8 mouse cellular contexts compared by ENCODE assay signal in the genomic region with DNA sequence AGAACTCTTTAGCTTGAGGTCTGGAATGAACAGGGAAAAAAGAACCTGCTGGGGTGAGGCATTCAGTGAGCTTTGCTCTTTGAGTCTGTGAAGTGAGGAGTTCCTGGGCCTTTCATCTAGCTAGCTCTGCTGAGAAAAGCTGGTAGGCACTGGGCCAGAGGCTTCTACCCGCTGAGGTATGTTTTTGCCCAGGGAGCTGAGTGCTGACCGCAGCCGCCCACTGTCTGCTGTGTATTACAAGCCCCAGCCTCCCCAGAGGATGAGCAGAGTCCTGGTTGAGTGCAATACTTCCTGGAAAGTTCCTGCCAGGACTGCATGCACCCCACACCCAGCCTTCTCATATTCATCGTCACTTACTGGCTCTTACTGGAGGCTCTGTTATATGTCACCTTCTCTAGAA. TPM values are rescaled to one million over a fixed set of nuclear protein-coding genes. Genes with fewer than 3 reads are reported as not detected.
DNase-seq lines count a peak whose midpoint lies in the region; ATAC-seq and TF ChIP-seq lines count a peak whose summit lies in the region.

No protein-coding gene starts in this region.

- peak overlapping the region; percentile 50 for H3K27ac ChIP-seq in heart, adult 2 months
- peak overlapping the region; percentile 43; the same call in 1 of the 2 replicates for H3K27ac ChIP-seq in heart, embryonic 12.5 days (ENCODE audit: poor library complexity, severe bottlenecking)

- H3K27me3 ChIP-seq in heart, adult 2 months (ENCODE audit: control insufficient read depth, insufficient read depth, low read length): no peaks in the 10 kb centered on the region
- no peaks in the 10 kb centered on the region for H3K27me3 ChIP-seq in heart, embryonic 12.5 days (replicated peaks)

- H3K36me3 ChIP-seq in heart, adult 2 months (ENCODE audit: control insufficient read depth, insufficient read depth, low read length): peaks cover 6% of the 10 kb centered on the region
- H3K36me3 ChIP-seq in heart, embryonic 12.5 days: no peaks in the 10 kb centered on the region

- TF ChIP-seq CTCF in heart, adult 2 months (IDR thresholded peaks at IDR 0.05): no peak

- TF ChIP-seq EP300 in heart, adult 2 months (IDR thresholded peaks at IDR 0.05; ENCODE audit: insufficient read depth, low read depth, low read length): no peak

- H3K9me3 ChIP-seq in heart, embryonic 12.5 days (replicated peaks): no peaks in the 10 kb centered on the region

- intact Hi-C loops in heart, adult 2 months (cut with DNase I): no loop called here
- intact Hi-C loops in heart, postnatal 25 days (cut with DNase I): no loop called here

- H3K4me1 ChIP-seq in heart, adult 2 months (ENCODE audit: control insufficient read depth, insufficient read depth, low read length): peaks cover 34% of the 10 kb centered on the region
- H3K4me1 ChIP-seq in heart, embryonic 12.5 days (replicated peaks): peaks cover 50% of the 10 kb centered on the region

- ATAC-seq in heart, embryonic 12.5 days (ENCODE audit: insufficient number of reproducible peaks, low FRiP score): no peak
- no peak for ATAC-seq in megakaryocyte, adult 5-6 weeks (ENCODE audit: poor library complexity, severe bottlenecking)

- 18% methylated on average over 4 of the region's 4 CpGs for WGBS in heart, adult 2 months
- whole genome bisulfite sequencing in heart, embryonic 12.5 days: 36% methylated on average over 4 of the region's 4 CpGs

- H3K9ac ChIP-seq in heart, adult 2 months (ENCODE audit: low read depth, low read length): no peak overlapping the region
- no peak overlapping the region for H3K9ac ChIP-seq in heart, embryonic 12.5 days

- TF ChIP-seq POLR2A in heart, adult 2 months (IDR thresholded peaks at IDR 0.05; ENCODE audit: insufficient read depth, low read depth, low read length): no peak

- H3K4me2 ChIP-seq in heart, embryonic 12.5 days: no peak overlapping the region

- no peaks in the 10 kb centered on the region for H3K79me2 ChIP-seq in heart, adult 2 months (replicated peaks; ENCODE audit: control insufficient read depth, insufficient read depth, low read length)

- peak; percentile 47 to 58 for DNase-seq in heart, adult 2 months
- DNase-seq in heart, postnatal 25 days (ENCODE audit: low spot score): no peak
- DNase-seq in Muller cell, postnatal 12 days (ENCODE audit: inconsistent ontology term): peak; percentile 89
- DNase-seq in kidney, postnatal 36 days: peak; percentile 86 to 90
- DNase-seq in right cerebral cortex, adult 2 months (ENCODE audit: low spot score in 2 of 2): no peak
- DNase-seq in right cerebral cortex, adult 18-20 months: no peak

- no peak overlapping the region for H3K4me3 ChIP-seq in heart, adult 2 months
- no peak overlapping the region for H3K4me3 ChIP-seq in heart, embryonic 12.5 days

RNA-seq across cellular contexts. Expression of a gene that starts 59.8 kb away (rescaled TPM):
- 10 to 100 TPM; 16.3 to 21.5 TPM for total RNA-seq in heart, adult 2 months (2021)
- 37.9 and 41.9 TPM in 2 replicates for polyA plus RNA-seq in heart, adult 2 months (2012; rRNA removed)
- total RNA-seq in heart, postnatal 25 days (2021): 10 to 100 TPM; 15.3 to 20.8 TPM
- 19.9 and 22.1 TPM in 2 replicates for polyA plus RNA-seq in heart, embryonic 12.5 days (2016; fragmentation: Nextera tagmentation; extraction: Ambion mirVana)
- total RNA-seq in megakaryocyte, adult 5-6 weeks (2015): 182 and 187 TPM in 2 replicates
- total RNA-seq in megakaryocyte, adult 5-6 weeks (2017): 63.8 and 76.0 TPM in 2 replicates

Comparison
In these comparisons a context has a peak if more than half of its experiments do, and no peak if none do; other contexts are left out.
1. DNase-seq: peak in heart, adult 2 months (2 of 2), Muller cell, postnatal 12 days (single experiment) and kidney, postnatal 36 days (2 of 2); none in heart, postnatal 25 days (single experiment), right cerebral cortex, adult 2 months (0 of 2) and right cerebral cortex, adult 18-20 months (single experiment).